Mouse (Mus musculus) stomach, postnatal 0 days (tissue): Measurements from ENCODE around the gene Ggt6.

Source experiments
- CTCF ChIP-seq: IDR thresholded peaks from 2 replicates; pipeline ENCODE4 v1.5.1; 2016; ENCODE audit warnings: antibody characterized with exemption, low read depth, mild to moderate bottlenecking, moderate library complexity
- EP300 ChIP-seq: optimal IDR thresholded peaks from 2 replicates; pipeline ENCODE3; 2016; ENCODE audit warnings: antibody characterized with exemption

GRCm38 (mm10) chr11:72469217-72469616 is 33.9 kb downstream of the Ggt6 start:
- TF ChIP-seq CTCF (no peak), EP300 (no peak)
